Mouse (Mus musculus): ENCODE results near the gene Fancg.

GRCm38 (mm10) chr4:43046607-43047006 is 36.3 kb upstream of the Fancg start:
- TF ChIP-seq CTCF (IDR thresholded peaks at IDR 0.05; ENCODE audit: control insufficient read depth, insufficient read depth, insufficient read length) (no peak), USF1 (IDR thresholded peaks at IDR 0.05; ENCODE audit: low read depth) (no peak), MAX (IDR thresholded peaks at IDR 0.05) (no peak)

All from C2C12 (cell line).